Mouse (Mus musculus): ENCODE data around the gene Acot12. TPM values are rescaled to one million over a fixed set of nuclear protein-coding genes. Genes with fewer than 3 reads are reported as not detected.
"Not testable (repeated sequence)": the region's sequence is repeated elsewhere in the genome, so short reads cannot be mapped to it uniquely, and the experiment has no call there.

The Acot12 gene
- total RNA-seq, 2 experiments from 2014 or later = not detected

- no peak for ATAC-seq (replicated peaks; ENCODE audit: poor library complexity)
Observed at GRCm38 (mm10) chr13:91759791-91760190, 18.5 kb downstream of the Acot12 start.

- no peak for ATAC-seq (replicated peaks; ENCODE audit: poor library complexity)
Observed at GRCm38 (mm10) chr13:91760302-91761050, 19.2 kb downstream of the Acot12 start.

- no peak for ATAC-seq (replicated peaks; ENCODE audit: poor library complexity)
Observed at GRCm38 (mm10) chr13:91761654-91762445, 20.5 kb downstream of the Acot12 start.

GRCm38 (mm10) chr13:91763654-91764053 lies 22.3 kb downstream of the Acot12 start:
- not testable (repeated sequence) for ATAC-seq (replicated peaks; ENCODE audit: poor library complexity)

GRCm38 (mm10) chr13:91765627-91766026 lies 24.3 kb downstream of the Acot12 start:
- no peak for ATAC-seq (replicated peaks; ENCODE audit: poor library complexity)

- no peak for ATAC-seq (replicated peaks; ENCODE audit: poor library complexity)
Observed at GRCm38 (mm10) chr13:91768683-91769651, 27.7 kb downstream of the Acot12 start.

GRCm38 (mm10) chr13:91778092-91778491 lies 36.8 kb downstream of the Acot12 start:
- no peak for ATAC-seq (replicated peaks; ENCODE audit: poor library complexity)

- peak; percentile 74 for ATAC-seq (replicated peaks; ENCODE audit: poor library complexity)
Observed at GRCm38 (mm10) chr13:91779892-91780291, 38.6 kb downstream of the Acot12 start.

GRCm38 (mm10) chr13:91792035-91792434 lies 50.7 kb downstream of the Acot12 start:
- peak; percentile 26; the same call in 1 of the 2 replicates for ATAC-seq (replicated peaks; ENCODE audit: poor library complexity)

- no peak for ATAC-seq (replicated peaks; ENCODE audit: poor library complexity)
Observed at GRCm38 (mm10) chr13:91794926-91795436, 53.7 kb downstream of the Acot12 start.

- no peak for ATAC-seq (replicated peaks; ENCODE audit: poor library complexity)
Observed at GRCm38 (mm10) chr13:91795593-91795992, 54.3 kb downstream of the Acot12 start.

GRCm38 (mm10) chr13:91796003-91796402 lies 54.7 kb downstream of the Acot12 start:
- ATAC-seq (replicated peaks; ENCODE audit: poor library complexity) = no peak

GRCm38 (mm10) chr13:91796916-91797315 lies 55.6 kb downstream of the Acot12 start:
- no peak for ATAC-seq (replicated peaks; ENCODE audit: poor library complexity)

GRCm38 (mm10) chr13:91797442-91797841 lies 56.1 kb downstream of the Acot12 start:
- ATAC-seq (replicated peaks; ENCODE audit: poor library complexity) = no peak

GRCm38 (mm10) chr13:91801726-91802125 lies 60.4 kb downstream of the Acot12 start:
- no peak for ATAC-seq (replicated peaks; ENCODE audit: poor library complexity)

GRCm38 (mm10) chr13:91807155-91807839 lies 66.0 kb downstream of the Acot12 start, which contains the start of gene Zcchc9:
Gene Zcchc9 (minus strand): TSS chr13:91807705.
- ATAC-seq (replicated peaks; ENCODE audit: poor library complexity) = peak; percentile 93

- ATAC-seq (replicated peaks; ENCODE audit: poor library complexity) = peak; percentile 51
Observed at GRCm38 (mm10) chr13:91807874-91808575, 66.7 kb downstream of the Acot12 start.

GRCm38 (mm10) chr13:91809476-91809875 lies 68.2 kb downstream of the Acot12 start:
- peak; percentile 32 for ATAC-seq (replicated peaks; ENCODE audit: poor library complexity)

GRCm38 (mm10) chr13:91814670-91815069 lies 73.4 kb downstream of the Acot12 start:
- no peak for ATAC-seq (replicated peaks; ENCODE audit: poor library complexity)

All from megakaryocyte progenitor cell, adult 5-6 weeks (primary cell).